Mouse (Mus musculus) limb, embryonic 13.5 days (tissue): Measurements from ENCODE around the gene Gm20481. TPM values are rescaled to one million over a fixed set of nuclear protein-coding genes. Genes with fewer than 3 reads are reported as not detected.
A peak's percentile ranks its signal among the peaks of the same experiment; 100 is the strongest.
"Not testable (repeated sequence)": the region's sequence is repeated elsewhere in the genome, so short reads cannot be mapped to it uniquely, and the experiment has no call there.

Experiments used
- ATAC-seq: fragments of 200-750 bp; cut with Nextera tagmentation; 2 replicates; pipeline ENCODE4 v1.8.0; 2017; ENCODE audit warnings: low read depth, moderate number of reproducible peaks, moderate TSS enrichment; ENCODE audit not compliant: low FRiP score
- H3K27ac ChIP-seq: fragments of 300-500 bp; sonication (generic); 2 replicates; pipeline ENCODE4 v1.5.1; 2015; ENCODE audit warnings: inconsistent platforms, mild to moderate bottlenecking, moderate library complexity
- H3K27me3 ChIP-seq: fragments of 300-500 bp; sonication (generic); 2 replicates; pipeline ENCODE4 v1.6.1; 2015; ENCODE audit warnings: mild to moderate bottlenecking, inconsistent platforms
- H3K36me3 ChIP-seq: fragments of 300-500 bp; sonication (generic); 2 replicates; pipeline ENCODE4 v1.6.1; 2015; ENCODE audit warnings: inconsistent platforms, mild to moderate bottlenecking, moderate library complexity
- H3K4me1 ChIP-seq: fragments of 300-500 bp; sonication (generic); 2 replicates; pipeline ENCODE4 v1.6.1; 2015; ENCODE audit warnings: inconsistent platforms
- H3K4me2 ChIP-seq: fragments of 300-500 bp; sonication (generic); replicated peaks from 2 replicates; pipeline ENCODE4 v1.6.1; 2015; ENCODE audit warnings: inconsistent platforms, mild to moderate bottlenecking, moderate library complexity
- H3K4me3 ChIP-seq: fragments of 300-500 bp; sonication (generic); 2 replicates; pipeline ENCODE4 v1.5.1; 2015; ENCODE audit warnings: moderate library complexity, mild to moderate bottlenecking, inconsistent platforms
- H3K9ac ChIP-seq: fragments of 300-500 bp; sonication (generic); 2 replicates; pipeline ENCODE4 v1.6.1; 2015; ENCODE audit warnings: mild to moderate bottlenecking, inconsistent platforms
- H3K9me3 ChIP-seq: fragments of 300-500 bp; sonication (generic); 2 replicates; pipeline ENCODE4 v1.6.1; 2016; ENCODE audit warnings: inconsistent platforms
- WGBS: fragments of 180-500 bp; shearing (Covaris S2); methylation state at CpG from one replicate; pipeline ENCODE4 v1.1.7; 2015; 5-methylcytosine and 5-hydroxymethylcytosine counted together
- polyA plus RNA-seq: library from polyadenylated mRNA; unstranded; fragments of >200 nt; fragmentation: Nextera tagmentation; extraction: Ambion mirVana; gene quantifications from 2 replicates; pipeline ENCODE4 v1.2.1, GENCODE M21; 2015

The Gm20481 gene
- polyA plus RNA-seq, 1 experiment from 2014 or later: not detected

DNA sequence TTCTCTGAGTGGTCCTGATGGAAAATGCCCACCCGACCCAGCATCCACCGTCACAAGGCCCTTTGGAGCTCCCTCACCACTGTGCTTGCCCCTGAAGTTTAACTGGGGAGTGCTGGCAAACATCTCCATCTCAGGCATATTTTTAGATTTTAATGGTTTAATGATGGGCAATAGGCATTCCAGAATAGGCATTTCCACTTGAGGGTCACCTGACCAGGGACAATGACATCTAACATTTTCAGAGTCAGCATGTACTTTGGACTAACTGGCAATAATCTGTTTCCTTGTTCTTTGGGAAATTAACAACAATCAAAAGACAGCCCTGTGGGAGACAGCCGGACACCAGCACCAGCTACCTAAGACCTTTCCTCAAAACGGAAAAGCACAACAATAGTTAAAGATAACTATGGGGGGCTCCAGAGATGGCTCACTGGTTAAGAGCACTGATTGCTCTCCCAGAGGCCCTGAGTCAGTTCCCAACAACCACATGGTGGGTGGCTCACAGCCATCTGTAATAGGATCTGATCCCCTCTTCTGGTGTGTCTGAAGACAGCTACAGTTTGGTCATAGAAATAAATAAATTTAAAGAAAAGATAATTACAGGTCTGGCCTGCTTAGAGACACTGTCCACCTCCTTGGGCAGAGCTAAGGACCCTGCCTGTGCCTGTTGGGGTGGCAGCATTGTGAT, 26.4 kb upstream of the Gm20481 start:
- WGBS: 81% methylated on average over 4 of the region's 4 CpGs
- Histone ChIP-seq H3K4me3 (no peak overlapping the region), H3K27ac (no peak overlapping the region), H3K4me2 (no peak overlapping the region), H3K4me1 (peaks cover 9% of the 10 kb centered on the region), H3K9me3 (no peaks in the 10 kb centered on the region), H3K27me3 (no peaks in the 10 kb centered on the region), H3K36me3 (no peaks in the 10 kb centered on the region), H3K9ac (0 out of 2 replicates have a peak overlapping the region, but pooled peaks have one; percentile 4)
- no peak for ATAC-seq

DNA sequence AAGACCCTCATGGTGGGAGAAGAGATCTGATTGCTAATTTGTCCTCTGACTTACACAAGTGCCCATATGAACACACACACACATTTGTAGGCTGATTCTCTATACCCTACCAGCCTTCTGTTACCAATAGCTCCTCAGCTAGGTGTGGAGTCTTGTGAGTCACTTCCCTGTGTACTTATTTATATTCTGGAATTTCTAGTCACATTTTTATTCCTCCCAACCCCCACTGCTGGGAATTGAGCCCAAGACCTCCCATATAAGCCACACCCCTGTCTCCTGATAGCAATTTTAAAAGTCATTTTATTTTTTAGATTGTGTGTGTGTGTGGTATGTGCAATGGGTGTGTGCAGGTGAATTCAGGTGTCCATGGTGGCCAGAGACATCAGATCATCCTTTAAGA, 25.4 kb upstream of the Gm20481 start:
- Histone ChIP-seq H3K9ac (no peak overlapping the region), H3K36me3 (peaks cover 1% of the 10 kb centered on the region), H3K27ac (no peak overlapping the region), H3K9me3 (no peaks in the 10 kb centered on the region), H3K4me1 (peaks cover 9% of the 10 kb centered on the region), H3K4me2 (no peak overlapping the region), H3K4me3 (no peak overlapping the region), H3K27me3 (no peaks in the 10 kb centered on the region)
- no peak for ATAC-seq

DNA sequence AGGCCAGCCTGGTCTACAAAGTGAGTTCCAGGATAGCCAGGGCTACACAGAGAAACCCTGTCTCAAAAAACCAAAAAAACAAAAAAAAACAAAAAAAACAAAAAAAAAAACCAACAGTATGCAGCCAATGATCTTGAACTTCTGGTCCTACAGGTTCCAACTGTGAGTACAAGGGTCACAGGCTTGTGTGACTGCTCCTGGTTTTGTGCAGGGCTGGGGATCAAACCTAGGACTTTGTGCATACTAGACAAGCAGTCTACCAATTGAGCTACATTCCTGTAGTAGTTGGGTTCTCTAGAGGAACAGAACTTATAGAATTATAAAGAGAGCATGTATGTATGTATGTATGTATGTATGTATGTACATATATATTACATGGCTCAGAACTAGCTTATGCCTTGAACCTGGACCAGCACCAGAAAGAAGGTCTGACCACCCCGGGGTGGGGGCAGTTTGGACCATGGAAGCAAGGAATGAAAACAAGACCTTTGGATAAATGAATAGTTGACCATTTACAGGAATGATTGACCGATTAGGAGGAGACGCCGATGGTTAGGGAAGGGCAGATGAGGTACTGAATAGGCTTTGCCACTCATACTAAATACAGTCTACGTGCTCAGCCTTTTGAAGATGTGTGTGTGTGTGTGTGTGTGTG, 23.1 kb upstream of the Gm20481 start:
- Histone ChIP-seq H3K9me3 (no peaks in the 10 kb centered on the region), H3K4me2 (no peak overlapping the region)

DNA sequence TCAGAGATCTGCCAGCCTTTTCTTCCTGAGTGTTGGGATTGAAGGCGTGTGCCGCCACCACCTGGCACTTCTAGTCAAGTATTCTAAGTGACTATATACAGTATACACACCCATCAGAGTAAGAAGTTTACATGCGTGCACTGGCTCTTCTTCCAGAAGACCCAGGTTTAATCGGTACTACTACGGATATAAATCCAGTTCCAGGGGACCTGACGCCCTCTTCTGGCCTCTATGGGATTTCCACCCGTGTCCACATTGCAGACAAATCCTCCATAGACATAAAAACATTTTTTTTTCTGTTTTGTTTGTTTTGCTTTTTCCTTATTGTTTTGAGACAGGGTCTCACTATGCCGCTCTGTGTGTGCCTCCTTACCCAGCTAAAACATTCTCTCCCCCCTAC, 22.1 kb upstream of the Gm20481 start:
- Histone ChIP-seq H3K9me3 (no peaks in the 10 kb centered on the region), H3K4me3 (no peak overlapping the region), H3K27ac (no peak overlapping the region), H3K36me3 (peaks cover 19% of the 10 kb centered on the region), H3K4me2 (no peak overlapping the region), H3K4me1 (peaks cover 13% of the 10 kb centered on the region), H3K27me3 (no peaks in the 10 kb centered on the region), H3K9ac (no peak overlapping the region)
- no peak for ATAC-seq
- 21% methylated on average over 8 of the region's 8 CpGs for WGBS

More for the DNA sequence above, 23.1 kb upstream of the Gm20481 start:
- H3K27ac ChIP-seq: no peak overlapping the region
- peaks cover 19% of the 10 kb centered on the region for H3K36me3 ChIP-seq
- H3K9ac ChIP-seq: no peak overlapping the region
- H3K27me3 ChIP-seq: no peaks in the 10 kb centered on the region
- WGBS: 91% methylated on average over 5 of the region's 5 CpGs
- H3K4me1 ChIP-seq: peaks cover 18% of the 10 kb centered on the region
- H3K4me3 ChIP-seq: no peak overlapping the region
- no peak for ATAC-seq

DNA sequence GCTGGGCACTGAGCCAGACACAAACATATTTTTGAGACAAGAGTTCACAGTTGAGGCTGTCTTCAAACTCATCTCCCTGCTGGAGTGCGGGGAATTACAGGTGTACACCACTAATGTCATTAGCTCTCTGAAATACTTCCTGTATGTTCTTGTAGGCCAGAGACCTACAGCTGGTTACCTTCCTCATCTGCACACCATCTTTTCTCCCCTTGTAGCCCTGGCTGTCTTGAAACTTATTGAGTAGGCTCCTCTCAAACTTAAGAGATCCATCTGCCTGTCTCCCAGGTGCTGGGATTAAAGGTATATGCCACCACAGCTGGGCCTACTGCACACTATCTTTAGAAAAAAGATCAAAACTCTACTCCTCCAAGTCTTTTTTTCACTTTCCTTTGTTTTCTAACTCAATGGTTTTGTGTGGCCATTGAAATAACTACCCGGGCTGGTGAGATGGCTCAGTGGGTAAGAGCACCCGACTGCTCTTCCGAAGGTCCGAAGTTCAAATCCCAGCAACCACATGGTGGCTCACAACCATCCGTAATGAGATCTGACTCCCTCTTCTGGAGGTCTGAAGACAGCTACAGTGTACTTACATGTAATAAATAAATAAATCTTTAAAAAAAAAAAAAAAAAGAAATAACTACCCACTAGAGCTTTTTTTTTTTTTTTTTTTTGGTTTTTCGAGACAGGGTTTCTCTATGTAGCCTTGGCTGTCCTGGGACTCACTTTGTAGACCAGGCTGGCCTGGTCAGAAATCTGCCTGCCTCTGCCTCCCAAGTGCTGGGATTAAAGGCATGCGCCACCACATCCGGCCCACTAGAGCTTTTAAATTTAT, 20.8 kb upstream of the Gm20481 start:
- ATAC-seq, H3K9ac ChIP-seq, H3K27me3 ChIP-seq, H3K4me3 ChIP-seq, H3K9me3 ChIP-seq, H3K4me2 ChIP-seq: not testable (repeated sequence)
- 61% methylated on average over 9 of the region's 9 CpGs for WGBS
- Histone ChIP-seq H3K4me1 (peaks cover 13% of the 10 kb centered on the region), H3K27ac (0 out of 2 replicates have a peak overlapping the region, but pooled peaks have one; percentile 94), H3K36me3 (peaks cover 19% of the 10 kb centered on the region)

DNA sequence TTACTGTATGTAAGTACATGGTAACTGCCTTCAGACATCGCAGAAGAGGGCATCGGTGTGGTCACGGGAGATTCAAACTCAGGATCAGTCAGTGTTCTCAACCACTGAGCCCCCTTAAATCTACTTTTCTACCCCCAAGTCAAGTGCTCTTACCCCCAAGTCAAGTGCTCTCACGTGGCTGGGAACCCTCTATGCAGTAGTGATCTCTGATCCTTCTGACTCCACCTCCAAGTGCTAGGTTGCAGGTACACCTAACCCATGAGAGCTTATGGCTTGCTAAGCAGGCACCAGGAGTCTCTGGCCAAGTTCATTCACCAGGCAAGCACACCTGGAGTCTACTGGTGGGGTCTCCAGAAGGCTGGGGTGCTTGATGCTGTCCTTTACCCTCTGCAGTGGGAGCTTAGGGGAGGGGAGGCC, 20.2 kb upstream of the Gm20481 start:
- no peak for ATAC-seq
- H3K27me3 ChIP-seq: no peaks in the 10 kb centered on the region
- no peak overlapping the region for H3K9ac ChIP-seq
- peaks cover 13% of the 10 kb centered on the region for H3K4me1 ChIP-seq
- H3K36me3 ChIP-seq: peaks cover 19% of the 10 kb centered on the region
- H3K4me3 ChIP-seq: peak overlapping the region; percentile 7; the same call in 1 of the 2 replicates
- 37% methylated on average over 4 of the region's 4 CpGs for WGBS
- peak overlapping the region; percentile 97; the same call in 1 of the 2 replicates for H3K4me2 ChIP-seq
- peak overlapping the region; percentile 94; the same call in 1 of the 2 replicates for H3K27ac ChIP-seq
- no peaks in the 10 kb centered on the region for H3K9me3 ChIP-seq

DNA sequence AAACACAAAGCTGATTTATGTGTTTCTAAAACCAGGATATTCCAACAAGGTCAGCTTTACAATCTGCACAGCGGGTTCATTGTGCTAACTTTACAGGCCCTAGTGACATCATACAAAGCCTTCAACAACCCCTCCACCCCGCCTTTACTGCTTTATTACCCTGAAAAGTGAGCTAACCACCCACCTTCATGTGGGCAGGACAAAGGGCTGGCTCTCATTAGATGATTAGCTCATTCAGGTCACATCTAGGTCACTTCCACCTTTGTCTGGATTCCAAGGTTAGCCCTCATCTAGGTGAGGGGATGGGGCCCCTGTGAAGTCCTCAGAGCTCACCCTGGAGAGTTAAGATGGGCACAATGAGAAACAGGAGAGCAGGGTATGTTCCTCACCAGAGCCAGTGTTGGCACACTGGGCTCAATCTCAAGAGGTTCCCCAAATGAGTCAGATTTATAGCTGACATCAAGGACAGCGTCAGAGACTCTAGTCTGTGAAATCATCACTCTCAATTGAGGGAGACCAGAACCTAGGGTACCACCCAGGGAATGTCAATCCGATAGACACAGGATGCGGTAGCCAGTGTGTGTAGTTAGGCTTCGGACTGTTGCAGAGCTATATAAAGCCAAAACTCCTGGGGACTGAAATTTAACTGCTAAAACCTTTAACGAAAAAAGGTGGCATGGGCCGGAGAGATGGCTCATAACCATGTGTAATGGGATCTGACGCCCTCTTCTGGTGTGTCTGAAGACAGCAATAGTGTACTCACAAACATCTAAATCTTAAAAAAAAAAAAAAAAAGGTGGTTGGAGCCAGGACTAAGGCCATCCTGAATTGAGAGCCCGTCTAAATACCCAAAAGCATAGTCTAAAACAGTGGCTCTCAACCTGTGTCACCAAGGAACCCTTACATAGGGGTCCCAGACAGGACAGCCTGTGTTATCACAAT, 18.9 kb upstream of the Gm20481 start:
- Histone ChIP-seq H3K4me3 (peak overlapping the region; percentile 97), H3K4me2 (peak overlapping the region; percentile 97), H3K27ac (peak overlapping the region; percentile 94), H3K9ac (peak overlapping the region; percentile 100), H3K4me1 (peaks cover 13% of the 10 kb centered on the region), H3K27me3 (peaks cover 12% of the 10 kb centered on the region), H3K36me3 (peaks cover 19% of the 10 kb centered on the region), H3K9me3 (no peaks in the 10 kb centered on the region)
- ATAC-seq: no peak
- 16% methylated on average over 10 of the region's 10 CpGs for WGBS

DNA sequence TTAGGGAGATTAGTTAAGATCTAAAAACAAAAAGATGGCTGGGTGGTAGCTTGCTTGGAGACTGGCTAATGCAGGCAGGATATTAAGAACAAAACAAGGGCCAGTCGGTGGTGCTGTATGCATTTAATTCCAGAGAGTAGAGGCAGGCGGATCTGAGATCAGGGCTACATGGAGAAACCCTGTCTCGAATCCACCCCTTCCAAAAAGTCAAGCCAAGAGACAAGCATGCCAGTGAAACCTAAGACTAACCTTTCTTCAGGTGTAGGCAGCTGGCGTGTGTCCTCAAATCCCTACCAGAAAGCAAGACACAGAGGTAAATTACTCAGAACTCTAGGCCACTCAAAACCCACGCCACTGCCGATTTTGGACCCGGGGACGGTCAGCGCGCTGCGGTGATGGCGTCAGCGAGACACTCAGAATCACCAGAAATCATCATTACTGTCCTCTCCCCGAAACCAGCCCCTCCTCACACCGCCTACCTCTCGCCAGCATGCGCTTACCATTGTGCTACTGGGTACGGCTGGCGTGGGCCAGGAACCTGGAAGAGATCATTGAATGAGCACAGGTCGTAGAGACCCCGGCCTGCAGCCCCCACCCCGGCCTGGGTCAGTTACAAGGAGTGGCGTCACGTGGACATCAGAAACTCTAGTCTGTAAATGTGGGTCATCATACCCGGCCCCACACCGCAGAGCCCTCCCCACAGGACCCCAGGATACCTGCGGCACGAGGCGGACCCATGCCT, 17.9 kb upstream of the Gm20481 start:
- no peak; the same call in 1 of the 2 replicates for ATAC-seq
- peaks cover 21% of the 10 kb centered on the region for H3K27me3 ChIP-seq
- peak overlapping the region; percentile 94 for H3K27ac ChIP-seq
- WGBS: under 1% methylated on average over 29 of the region's 29 CpGs
- H3K36me3 ChIP-seq: peaks cover 19% of the 10 kb centered on the region
- H3K9me3 ChIP-seq: no peaks in the 10 kb centered on the region
- H3K4me1 ChIP-seq: peaks cover 13% of the 10 kb centered on the region
- peak overlapping the region; percentile 97 for H3K4me3 ChIP-seq
- H3K9ac ChIP-seq: peak overlapping the region; percentile 100
- peak overlapping the region; percentile 97 for H3K4me2 ChIP-seq

DNA sequence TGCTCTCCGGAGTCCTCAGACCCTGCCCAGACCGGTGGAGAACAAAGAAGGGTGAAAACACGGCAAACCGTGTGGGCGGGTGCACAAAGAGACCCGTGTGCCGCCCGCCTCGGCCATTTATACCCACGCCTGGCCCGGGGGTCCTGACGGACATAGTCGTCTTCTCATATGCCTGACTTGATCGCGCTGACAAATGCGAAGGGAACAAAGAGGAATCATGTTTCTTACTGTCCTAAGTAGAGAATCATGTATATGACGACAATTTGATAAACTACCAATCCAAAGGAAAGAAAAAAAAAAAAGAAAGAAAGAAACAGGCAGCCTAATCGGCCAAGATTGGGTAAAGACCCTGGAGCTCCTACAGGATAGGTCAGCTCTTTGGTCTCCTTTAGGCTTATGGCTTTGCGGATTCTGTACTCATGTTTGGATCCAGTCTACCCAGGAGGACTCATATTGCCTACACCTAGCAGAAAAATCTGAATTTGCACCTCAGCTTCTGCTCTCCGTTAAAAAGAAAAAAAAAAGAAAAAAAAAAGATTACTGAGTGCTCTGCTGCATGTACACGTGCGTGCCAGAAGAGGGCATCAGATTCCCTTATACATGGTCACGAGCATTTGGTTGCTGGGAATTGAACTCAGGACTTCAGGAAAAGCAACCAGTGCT, 17.2 kb upstream of the Gm20481 start:
- peaks cover 24% of the 10 kb centered on the region for H3K27me3 ChIP-seq

DNA sequence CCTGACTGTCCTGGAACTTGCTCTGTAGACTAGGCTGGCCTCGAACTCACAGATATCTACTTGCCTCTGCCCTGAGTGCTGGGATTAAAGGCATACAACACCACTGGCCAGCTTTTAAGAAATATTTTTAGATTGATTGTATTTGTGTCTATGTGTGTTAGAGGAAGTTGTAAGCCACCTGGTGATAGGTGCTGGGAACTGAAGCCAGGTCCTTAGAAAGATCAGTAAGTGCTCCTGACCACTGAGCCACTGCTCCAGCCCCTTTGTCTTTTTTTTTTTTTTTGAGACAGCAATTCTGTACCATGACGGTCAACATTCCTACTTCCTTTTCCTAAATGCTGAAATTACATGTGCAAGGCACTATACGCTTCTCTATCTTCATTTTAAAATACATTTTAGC, 16.5 kb upstream of the Gm20481 start:
- peaks cover 19% of the 10 kb centered on the region for H3K36me3 ChIP-seq
- peaks cover 13% of the 10 kb centered on the region for H3K4me1 ChIP-seq
- peaks cover 24% of the 10 kb centered on the region for H3K27me3 ChIP-seq
- no peak for ATAC-seq
- H3K9me3 ChIP-seq: no peaks in the 10 kb centered on the region
- peak overlapping the region; percentile 97; the same call in 1 of the 2 replicates for H3K4me3 ChIP-seq
- H3K4me2 ChIP-seq: no peak overlapping the region
- no peak overlapping the region for H3K27ac ChIP-seq
- H3K9ac ChIP-seq: no peak overlapping the region
- 89% methylated on average over 3 of the region's 3 CpGs for WGBS

More for the DNA sequence above, 17.2 kb upstream of the Gm20481 start:
- peak overlapping the region; percentile 97 for H3K4me2 ChIP-seq
- H3K4me1 ChIP-seq: peaks cover 13% of the 10 kb centered on the region
- peak overlapping the region; percentile 94 for H3K27ac ChIP-seq
- peak overlapping the region; percentile 97 for H3K4me3 ChIP-seq
- ATAC-seq: peak; percentile 84
- H3K9me3 ChIP-seq: no peaks in the 10 kb centered on the region
- under 1% methylated on average over 23 of the region's 23 CpGs for WGBS
- H3K9ac ChIP-seq: peak overlapping the region; percentile 100
- H3K36me3 ChIP-seq: peaks cover 19% of the 10 kb centered on the region
